Mouse (Mus musculus) E14TG2a.4 (cell line): ENCODE results near the gene Igfbp7.

Source experiments
- CTCF ChIP-seq: conservative IDR thresholded peaks from 2 replicates; pipeline ENCODE4 v1.5.1; 2014; ENCODE audit warnings: low read length
- NANOG ChIP-seq: IDR thresholded peaks from 2 replicates; pipeline ENCODE4 v1.6.1; 2014; ENCODE audit warnings: borderline replicate concordance, low read length, mixed read lengths

DNA sequence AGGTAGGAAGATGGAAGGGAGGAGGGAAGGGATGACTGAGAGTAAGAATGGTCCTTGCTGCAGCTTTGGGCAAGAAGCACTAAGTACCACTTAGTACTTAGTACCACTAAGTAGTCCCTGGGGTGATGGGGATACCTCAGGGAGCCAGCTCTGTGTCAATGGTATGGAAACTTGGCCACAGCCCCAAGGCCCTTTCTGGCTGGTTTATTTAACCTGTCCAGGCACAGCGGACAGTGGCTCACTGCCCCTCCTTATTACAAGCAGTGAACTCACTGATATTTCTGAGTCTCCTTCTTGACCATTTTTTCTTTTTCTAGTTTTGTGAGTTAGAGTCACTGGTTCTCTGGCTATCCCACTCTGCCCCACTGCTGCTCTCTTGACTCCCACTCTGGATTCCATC is 40.7 kb downstream of the Igfbp7 start:
- no peak for TF ChIP-seq CTCF
- TF ChIP-seq NANOG = no peak
